Mouse (Mus musculus) kidney, postnatal 36 days (tissue): ENCODE measurements around the gene Gm21885.

Source experiments
- DNase-seq, 2 experiments: peaks; one replicate each; pipeline ENCODE4 v3.0.0; 2021 to 2022; ENCODE audit warnings: mixed read lengths in 2 of 2

The Gm21885 gene

GRCm38 (mm10) chr11:94320969-94321930, 39.6 kb downstream of the Gm21885 start:
- peak; percentile 55 to 72 for DNase-seq

GRCm38 (mm10) chr11:94321931-94322400, 40.3 kb downstream of the Gm21885 start, which contains the start of gene Luc7l3:
Luc7l3 (minus strand) TSS chr11:94321988.
- peak; percentile 95 to 98 for DNase-seq

- no peak for DNase-seq
These were observed 41.0 kb downstream of the Gm21885 start for GRCm38 (mm10) chr11:94322636-94323035.

- DNase-seq = no peak
These were observed 41.7 kb downstream of the Gm21885 start for GRCm38 (mm10) chr11:94323271-94323925.

- DNase-seq = no peak
These were observed 42.9 kb downstream of the Gm21885 start for GRCm38 (mm10) chr11:94324618-94325017.

- DNase-seq = peak in 1 of 2 experiments; percentile 51
These were observed 45.3 kb downstream of the Gm21885 start for GRCm38 (mm10) chr11:94326961-94327411.

GRCm38 (mm10) chr11:94327693-94328643, 46.3 kb downstream of the Gm21885 start, which contains the start of gene Ankrd40:
Ankrd40 (plus strand) TSS chr11:94328001.
- DNase-seq = peak; percentile 95 to 96

GRCm38 (mm10) chr11:94328644-94329025, 47.0 kb downstream of the Gm21885 start:
- DNase-seq = no peak

- peak; percentile 64 to 74 for DNase-seq
These were observed 47.7 kb downstream of the Gm21885 start for GRCm38 (mm10) chr11:94329270-94329891.

- DNase-seq = no peak
These were observed 48.5 kb downstream of the Gm21885 start for GRCm38 (mm10) chr11:94330211-94330610.

GRCm38 (mm10) chr11:94332726-94333125, 51.1 kb downstream of the Gm21885 start:
- DNase-seq = no peak

GRCm38 (mm10) chr11:94334386-94334968, 52.8 kb downstream of the Gm21885 start:
- DNase-seq = no peak
